Mouse (Mus musculus): Measurements from ENCODE around the gene H60b.
"Not testable (repeated sequence)": the region's sequence is repeated elsewhere in the genome, so short reads cannot be mapped to it uniquely, and the experiment has no call there.

Gene H60b

DNA sequence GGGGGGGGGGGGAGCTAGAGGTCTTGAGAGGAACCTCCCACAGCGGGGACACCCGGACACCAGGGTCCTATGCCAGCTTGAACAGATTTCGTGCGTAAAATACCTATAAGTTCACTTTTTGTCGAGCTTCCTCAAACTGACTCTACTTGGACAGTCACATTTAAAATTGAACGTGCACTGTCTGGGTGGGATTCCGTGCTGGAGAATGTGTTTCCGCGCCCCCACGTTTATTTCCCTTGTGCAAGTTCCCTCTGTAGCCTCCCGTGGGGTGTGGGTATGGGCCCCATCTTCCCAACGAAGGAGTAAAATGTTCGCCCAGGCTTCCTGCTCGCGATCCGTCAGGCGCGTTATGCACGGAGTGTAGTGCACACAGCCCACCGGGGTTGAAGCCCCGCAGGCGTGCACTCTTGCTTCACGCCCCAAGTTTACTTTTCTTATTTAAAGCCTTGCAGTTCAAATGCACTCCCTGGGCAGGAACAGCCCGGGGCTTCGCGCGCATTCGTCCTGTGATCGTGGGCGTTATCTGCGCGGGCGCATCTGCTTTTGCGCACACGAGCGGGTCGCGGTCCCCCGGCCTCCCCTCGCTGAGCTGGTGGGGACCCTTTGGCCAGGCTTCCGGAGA lies 115.4 kb downstream of the H60b start:
- no peak for DNase-seq (ENCODE audit: low read depth, low spot score)

DNA sequence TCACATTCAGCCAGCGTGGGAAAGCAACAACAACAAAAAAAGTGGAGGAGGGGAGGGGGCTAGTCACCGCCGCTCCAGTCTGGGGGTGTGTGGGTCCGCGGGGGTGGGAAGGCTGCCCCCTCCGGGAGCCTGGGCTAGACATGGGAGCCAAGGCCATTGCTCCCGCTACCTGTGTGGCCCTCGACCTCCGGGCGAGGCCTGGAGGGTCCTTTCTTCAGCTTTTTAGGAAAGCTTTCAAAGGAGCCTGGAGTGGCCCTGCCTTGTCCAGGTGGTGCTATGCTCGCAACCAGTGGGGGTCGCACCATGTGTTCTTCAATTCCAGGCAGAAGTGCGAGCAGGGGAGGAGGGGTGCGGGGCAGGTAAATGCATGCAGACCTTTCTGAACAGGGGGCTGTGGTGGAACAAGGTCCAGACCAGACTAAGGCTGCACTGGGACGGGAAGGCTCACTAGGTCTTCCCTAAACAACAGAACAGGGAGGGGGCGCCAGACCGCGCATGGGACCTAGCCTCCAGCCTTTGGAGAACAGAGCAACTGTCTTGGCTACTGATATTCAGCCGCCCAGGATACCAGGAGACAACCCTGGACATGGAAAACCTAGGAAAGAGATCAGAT lies 116.2 kb downstream of the H60b start:
- DNase-seq (ENCODE audit: low read depth, low spot score): no peak

DNA sequence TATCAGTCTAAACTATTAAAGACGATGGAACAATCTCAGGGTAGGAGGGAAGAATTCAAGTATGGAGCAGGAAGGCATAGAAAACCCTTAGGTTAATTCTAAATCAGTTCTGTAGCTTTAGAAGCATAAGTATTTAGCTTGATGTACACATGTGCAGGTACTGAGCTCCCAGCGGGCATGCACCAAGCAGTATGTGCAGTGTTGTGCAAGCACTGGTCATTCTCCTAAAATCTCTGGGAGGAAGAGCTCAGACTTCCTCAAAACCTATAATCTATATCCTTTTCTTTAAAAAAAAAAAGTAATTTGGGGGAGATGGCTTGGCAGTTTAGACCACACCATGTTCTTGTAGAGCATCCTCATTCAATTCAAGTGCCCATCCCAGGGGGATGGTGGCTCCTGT lies 120.1 kb downstream of the H60b start:
- not testable (repeated sequence) for DNase-seq (ENCODE audit: low read depth, low spot score)

DNA sequence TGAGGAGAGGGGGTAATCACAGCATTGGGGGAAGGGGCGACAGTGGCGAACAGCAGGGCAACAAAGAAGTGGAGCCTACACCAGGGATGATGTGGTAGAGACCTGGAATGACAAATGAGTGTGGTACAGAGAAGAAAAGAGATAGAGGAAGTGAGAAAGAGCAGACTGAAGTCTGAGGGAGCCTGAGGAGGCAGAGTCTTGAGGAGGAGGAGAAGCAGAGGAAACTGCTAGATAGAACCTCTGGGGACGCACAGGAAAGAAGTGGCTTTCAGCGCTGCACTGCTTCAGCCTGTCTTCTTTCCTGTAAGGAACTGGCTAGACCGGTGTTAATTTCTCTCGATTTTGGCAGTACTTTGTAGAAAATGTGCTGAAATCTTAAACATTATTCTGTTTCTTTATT lies 124.4 kb downstream of the H60b start:
- DNase-seq (ENCODE audit: low read depth, low spot score): no peak

DNA sequence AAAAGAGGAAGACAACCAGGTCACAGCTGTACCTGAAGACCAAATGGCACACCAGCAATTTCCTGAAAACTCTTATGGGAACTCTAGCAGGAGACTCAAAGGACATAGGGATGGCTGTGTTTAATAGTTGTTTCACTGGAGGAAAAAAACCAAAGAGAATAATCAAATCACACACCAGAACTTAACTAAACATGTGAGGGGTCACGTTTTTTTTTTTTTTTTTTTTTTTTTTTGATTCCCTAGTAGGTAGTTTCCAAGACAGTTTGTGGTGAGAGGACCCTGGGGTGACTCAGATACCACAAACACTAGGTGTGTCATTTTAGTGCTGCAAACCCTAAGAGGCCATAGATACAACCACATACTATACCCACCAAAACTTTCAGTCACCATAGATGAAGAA lies 137.3 kb downstream of the H60b start:
- DNase-seq (ENCODE audit: low read depth, low spot score): no peak

DNA sequence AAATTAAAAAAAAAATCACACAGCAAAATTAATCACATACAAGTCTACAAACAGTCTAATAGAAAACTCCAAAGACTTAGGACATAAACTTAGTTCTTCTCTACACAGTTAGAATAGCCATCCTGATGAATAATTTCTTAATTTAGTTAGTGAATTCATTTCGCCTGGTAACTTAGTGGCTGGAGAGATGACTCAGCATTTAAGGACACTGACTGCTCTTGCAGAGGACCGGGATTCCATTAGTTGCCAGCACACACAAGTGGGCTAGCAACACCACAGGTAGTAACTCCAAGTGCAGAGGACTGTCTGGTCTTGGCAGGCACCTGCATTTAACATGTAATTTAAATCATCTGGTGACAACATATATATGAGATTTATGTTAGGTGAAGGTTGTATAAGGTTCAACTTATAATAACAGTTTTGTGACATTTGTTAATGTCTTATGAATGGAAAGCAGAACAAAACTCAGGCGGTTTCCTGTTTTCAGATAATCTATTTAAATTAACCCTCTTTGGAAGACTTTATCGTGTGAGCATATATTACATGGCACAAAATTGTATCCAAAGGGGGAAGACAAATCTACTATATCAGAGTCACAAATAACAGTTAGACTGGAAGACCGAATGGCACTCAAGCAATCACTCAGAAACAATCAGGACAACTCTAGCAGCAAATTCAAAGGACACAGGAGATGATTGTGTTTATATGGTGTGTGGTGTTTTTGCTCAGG lies 138.8 kb downstream of the H60b start:
- peak; percentile 57 for DNase-seq (ENCODE audit: low read depth, low spot score)

DNA sequence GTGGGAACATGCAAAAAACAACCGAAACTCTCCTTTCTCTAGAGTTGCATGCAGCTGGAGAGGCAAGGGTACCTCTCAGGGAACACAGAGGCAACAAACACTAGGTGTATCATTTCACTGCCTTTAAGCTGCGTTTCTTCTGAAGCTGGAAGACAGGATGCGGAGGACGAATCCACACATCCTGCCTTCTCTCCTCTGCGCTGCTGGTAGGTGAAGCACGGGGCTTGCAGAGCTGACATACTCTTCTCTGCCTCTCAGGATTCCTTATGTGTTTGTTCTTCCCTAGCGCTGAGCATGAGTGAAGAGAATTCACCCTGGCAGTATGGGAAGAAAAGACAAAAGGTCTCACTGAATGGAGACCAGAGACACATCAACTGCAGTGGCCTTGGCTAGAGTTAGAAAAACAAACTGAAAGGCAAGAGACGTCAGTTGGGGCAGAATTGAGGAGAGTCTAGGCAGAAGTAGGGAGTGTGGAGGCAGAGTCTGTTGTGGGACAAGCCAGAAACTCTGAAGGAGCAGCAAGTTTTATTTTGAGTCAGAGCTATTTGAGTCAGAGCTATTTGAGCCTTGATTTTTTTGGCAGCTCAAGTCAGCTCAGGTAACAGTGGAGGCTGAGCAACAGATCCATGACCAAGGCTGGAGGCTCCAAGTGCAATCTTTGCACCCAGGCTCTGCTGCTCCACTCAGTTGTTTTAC lies 139.5 kb downstream of the H60b start:
- peak; percentile 82 for DNase-seq (ENCODE audit: low read depth, low spot score)

DNA sequence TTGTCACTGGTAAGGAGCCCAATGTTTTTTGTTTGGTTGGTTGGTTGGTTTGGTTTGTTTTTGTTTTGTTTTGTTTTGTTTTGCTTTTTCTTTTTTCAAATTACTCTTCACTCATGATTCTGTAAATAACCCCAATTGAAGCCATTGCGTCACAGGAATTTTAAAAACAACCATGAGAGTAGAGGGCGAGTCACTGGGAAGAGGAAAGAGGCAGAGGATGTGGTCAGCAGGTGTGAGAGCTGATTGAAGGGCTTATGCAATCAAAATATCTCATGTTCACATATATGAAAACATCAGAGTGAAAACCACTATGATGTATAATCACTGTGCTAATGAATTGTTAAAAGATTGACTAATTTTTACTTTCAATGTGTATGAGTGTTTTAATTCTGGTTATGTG lies 140.9 kb downstream of the H60b start:
- no peak for DNase-seq (ENCODE audit: low read depth, low spot score)

DNA sequence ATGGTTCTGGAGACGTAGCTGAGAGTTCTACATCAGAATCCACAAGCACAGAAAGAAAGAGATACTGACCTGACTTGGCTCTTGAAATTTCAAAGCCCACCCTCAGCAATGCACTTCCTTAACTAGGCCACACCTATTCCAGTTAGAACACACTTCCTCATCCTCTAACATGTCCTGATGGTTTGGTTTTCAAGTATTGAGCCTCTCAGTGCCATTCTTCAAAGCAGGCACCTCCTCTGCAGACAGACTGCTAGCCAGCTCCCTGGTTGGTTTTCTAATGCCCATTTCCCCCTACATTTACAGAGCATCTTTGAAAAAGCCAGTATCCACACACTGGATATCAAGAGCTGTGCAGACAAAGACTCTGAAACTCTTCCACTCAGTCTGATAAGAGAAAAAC lies 143.3 kb downstream of the H60b start:
- DNase-seq (ENCODE audit: low read depth, low spot score): no peak

DNA sequence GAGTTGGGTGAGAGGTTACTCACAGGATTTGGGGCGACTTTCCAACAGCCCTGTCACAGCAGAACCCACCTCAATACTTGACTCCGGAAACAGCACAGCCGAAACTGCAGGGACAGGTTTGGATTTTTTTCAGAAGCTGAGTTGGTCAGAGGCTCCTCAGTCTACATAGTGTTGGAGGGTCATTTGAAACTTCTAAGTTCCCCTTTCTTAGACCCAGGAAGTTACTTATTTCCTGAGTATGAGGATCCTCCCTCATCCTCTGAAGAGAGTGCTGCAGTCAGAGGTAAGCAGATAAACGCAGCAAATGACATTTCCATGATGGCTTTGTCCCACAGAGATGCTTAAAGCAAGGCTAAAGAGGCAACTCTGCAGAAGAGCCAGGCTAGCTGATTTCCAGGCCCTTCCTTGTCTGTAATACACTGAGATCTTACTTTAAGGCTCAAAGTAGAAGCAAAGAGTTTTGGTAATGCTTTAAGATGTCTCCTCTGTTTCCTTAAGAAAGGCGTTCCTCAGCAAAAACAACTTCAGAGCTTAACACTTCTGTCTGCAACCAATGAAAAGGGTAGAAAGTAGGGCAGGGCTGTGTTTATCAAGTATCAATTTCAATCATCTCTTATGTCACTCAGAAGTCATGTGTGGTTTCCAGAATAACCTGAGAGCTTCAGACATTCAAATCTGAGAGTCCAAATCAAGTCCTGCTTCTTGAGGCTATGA lies 144.1 kb downstream of the H60b start:
- peak; percentile 87 for DNase-seq (ENCODE audit: low read depth, low spot score)

DNA sequence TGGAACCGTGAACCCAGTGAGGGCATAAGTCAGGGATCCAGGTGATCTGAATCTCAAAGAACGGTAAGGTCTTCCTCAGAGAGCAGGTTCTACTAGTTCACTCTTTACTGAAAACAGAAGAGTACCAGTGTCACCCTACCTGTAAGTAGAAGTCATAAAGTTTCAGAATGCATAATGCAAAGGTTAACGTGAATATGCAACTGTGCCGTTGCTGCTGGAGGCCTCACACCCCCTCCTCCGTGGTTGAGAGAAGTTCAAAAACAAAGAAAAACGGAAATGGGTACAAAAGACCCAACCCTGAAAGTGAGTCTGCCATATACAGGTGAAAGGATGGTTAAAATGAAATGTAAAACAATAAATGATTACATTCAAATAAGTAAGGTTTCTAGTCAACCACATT lies 145.3 kb downstream of the H60b start:
- no peak for DNase-seq (ENCODE audit: low read depth, low spot score)

DNA sequence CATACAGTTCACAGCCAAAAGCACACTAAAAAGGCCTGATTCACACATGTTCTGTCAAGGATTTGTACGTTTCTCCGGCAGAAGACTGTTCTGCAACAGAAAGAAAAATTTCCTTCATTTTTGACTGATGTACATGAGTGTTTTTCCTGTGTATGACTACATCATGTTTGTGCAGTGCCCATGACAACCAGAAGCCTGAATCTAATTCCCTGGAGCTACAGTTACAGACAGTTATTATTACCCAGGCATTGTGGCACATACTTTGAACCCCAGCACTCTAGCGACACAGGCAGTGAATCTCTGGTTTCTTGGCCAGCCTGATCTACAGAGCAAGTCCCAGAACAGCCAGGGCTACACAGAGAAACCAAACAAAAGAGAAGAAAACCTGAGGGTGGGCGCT lies 147.4 kb downstream of the H60b start:
- no peak for DNase-seq (ENCODE audit: low read depth, low spot score)

DNA sequence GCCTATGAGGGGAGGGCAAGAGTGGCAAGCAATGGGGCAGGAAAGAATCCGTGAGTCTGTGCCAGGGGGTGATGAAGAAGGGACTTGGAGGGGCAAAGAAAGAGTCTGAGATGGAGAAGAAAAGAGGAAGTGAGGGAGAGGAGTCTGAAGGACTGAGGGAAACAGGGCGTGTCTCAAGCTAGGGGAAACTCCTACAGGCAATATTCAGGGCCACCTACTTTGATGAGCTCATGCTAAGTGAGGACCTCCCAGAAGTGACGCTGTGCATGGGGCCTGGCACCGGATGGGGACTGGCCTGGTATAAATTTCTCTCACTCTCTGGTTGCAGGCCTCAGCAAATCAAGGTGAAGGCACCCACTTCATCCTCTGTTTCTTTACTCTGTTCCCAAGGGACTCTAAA lies 148.1 kb downstream of the H60b start:
- DNase-seq (ENCODE audit: low read depth, low spot score): no peak

DNA sequence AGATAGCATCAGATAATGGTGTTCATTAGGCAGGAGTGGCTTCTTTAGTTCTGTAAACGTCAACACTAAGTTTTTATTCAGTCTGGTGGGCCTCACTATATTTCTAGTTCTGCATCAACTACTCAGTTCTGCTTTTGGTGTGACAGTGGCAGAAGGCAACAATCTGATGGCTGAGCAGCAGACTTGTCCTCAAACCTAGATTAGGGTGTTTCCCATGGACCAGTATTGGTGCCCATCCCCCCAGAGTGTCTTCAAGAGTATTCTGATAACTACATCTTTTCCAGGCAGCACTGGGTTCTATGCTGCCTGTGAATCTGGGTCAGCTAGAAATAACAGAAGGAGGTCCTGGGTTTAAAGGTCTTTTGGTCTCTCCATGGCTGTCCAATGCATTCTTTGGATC lies 149.8 kb downstream of the H60b start:
- DNase-seq (ENCODE audit: low read depth, low spot score): no peak

DNA sequence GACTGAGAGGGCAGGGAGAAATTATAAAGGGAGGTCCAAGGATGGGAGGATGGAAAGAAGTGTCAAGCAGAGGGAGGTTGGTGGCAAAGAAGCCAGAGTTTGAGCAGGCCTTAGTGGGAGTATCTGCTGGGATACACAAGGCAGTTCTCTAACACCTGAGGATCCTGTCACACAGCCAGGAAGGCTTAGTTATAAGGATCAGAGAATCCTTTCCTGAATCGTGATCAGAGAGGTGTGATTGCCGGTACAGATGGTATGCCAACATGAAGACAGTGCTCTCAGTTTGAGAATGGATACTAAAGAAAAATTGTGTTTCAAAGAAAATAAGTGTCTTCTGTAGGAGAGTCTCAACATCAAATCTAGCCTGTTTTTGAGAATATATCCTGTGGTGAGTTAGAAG lies 164.5 kb downstream of the H60b start:
- no peak for DNase-seq (ENCODE audit: low read depth, low spot score)
